Mouse (Mus musculus) hindlimb bud, embryonic 11.5 days (tissue): ENCODE measurements around the gene Tmem211.

Experiments
- DNase-seq: peaks from one replicate; pipeline ENCODE4 v3.0.0-alpha.2; 2012; ENCODE audit warnings: low read depth, low spot score; ENCODE audit errors: extremely low spot score

The Tmem211 gene

DNA sequence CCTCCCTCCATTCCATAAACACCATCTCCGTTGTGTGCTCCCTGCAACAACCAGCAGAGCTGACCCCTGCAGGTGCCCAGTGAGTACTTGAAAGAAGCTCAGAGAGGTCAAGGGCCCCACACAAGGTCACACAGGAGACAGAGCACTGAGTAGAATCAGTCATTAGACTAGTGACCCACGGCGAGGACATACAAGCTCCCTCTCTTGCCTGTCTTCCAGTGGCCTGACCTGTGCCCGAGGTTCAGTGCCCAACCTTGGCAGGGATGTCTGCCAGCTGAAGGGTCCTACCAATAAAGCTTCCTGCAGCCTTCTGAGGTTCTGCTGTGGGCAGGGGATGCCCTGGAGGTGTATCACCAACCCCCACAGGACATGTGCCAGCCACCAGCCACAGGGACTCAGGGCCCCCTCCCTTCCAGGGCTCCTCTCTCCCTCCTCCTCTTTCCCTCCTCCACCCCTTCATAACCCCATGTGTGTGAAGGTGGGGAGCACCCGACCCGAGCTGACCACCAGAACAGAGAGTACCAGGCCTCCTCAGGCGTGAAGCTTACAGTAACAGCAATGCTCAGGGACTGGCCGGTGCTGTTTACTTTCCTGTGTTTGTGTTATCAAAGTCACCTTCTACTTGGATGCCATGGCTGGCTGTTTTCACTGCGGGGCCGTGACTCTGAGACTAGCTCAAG lies 14.4 kb upstream of the Tmem211 start:
- DNase-seq, result no peak

DNA sequence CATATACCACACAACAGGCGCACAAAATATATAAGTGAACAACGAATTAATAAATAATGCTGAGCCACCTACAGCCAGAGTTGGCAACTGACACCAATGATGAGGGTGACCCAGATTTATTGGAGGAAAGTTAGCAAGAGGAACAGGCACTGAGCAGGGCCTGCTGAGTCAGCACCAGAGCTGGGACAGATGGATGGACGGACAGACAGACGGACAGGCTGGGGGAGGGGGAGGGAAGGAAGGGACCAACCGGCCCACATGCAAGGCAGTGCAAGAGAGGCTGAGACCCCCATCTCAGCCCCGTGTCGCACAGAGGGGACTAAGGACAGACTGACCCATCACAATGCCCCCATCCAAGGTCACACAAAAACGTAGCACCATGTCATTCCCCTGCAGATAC lies 12.7 kb upstream of the Tmem211 start:
- DNase-seq, result no peak

DNA sequence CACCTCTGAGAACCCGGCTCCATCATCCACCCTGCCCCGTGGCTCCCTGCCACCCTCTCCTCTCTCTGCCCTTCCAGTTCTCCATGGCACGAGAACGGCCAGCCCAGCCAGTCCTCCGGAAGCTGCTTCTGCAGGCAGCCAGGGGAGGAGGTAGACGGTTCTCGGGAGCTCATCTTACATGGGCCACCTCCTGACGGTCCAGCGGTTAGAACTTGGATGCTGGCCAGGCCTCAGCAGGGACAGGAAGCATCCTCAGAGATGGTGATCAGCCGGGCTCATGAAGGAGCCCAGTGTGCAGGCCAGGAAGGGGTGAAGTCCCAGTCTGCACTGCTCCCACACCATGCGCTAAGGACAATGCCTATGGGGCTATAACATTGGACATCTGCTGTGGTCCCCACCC lies 12.3 kb upstream of the Tmem211 start:
- no peak for DNase-seq

DNA sequence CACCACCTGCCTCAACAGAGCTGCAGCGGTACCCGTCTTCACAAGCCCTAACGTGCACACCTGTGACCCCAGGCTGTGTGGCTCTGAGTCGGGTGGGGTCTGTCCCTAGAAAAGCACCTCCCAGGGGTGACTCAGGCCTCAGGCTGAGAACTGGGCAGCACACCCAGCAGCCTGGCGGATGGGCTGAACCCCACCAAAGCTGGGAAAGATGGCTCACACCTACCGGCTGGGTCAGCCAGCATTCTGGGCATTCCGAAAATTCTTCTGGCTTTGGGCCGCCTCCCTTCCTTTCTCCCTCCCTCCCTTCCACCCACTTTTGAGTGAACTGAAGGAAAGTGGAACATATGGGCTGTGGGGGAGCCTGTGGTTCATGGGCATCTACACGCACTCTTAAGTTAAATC lies 11.1 kb upstream of the Tmem211 start:
- no peak for DNase-seq

- no peak for DNase-seq
Measured at GRCm38 (mm10) chr5:113216328-113216960, 10.3 kb upstream of the Tmem211 start.

DNA sequence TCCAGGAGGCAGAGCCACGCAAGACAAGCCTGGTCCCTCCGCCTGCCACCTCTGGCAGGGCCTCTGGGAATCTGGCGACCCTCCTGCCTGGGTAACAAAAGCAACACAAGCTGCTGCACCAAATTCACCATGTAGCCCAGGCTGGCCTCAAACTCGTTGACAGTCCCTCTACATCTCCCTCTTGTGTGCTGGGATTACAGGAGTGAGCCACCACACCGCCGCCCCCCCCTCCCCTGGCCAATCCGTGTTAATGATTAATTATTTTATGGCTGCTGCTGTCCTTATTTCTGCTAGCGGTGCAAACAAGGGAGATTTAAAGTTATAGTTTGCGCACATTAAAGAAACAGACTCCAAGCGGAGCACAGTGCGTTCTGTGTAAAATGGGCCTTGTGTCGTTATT lies 9.6 kb upstream of the Tmem211 start:
- DNase-seq, result no peak

GRCm38 (mm10) chr5:113218617-113219235 lies 8.0 kb upstream of the Tmem211 start:
- no peak for DNase-seq

- no peak for DNase-seq
Measured at GRCm38 (mm10) chr5:113219450-113219849, 7.3 kb upstream of the Tmem211 start.

DNA sequence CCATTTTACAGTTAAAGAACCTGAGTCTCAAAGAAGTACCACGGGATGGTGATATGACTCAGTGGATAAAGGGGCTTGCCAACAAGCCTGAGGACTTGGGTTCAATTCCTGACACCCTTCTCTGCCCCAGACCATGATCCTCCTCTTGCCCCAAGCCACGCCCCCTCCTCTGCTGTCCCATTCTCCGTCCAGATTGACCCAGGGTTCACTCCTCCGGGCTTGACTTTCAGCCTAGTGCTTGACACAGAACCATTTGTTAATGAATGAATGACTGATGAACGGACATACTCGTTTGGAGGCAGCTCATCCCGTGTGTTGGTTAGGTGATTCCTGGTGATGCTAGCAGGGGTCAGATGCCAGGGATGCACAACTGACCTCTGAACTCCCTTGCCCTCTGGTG lies 6.8 kb upstream of the Tmem211 start:
- no peak for DNase-seq

DNA sequence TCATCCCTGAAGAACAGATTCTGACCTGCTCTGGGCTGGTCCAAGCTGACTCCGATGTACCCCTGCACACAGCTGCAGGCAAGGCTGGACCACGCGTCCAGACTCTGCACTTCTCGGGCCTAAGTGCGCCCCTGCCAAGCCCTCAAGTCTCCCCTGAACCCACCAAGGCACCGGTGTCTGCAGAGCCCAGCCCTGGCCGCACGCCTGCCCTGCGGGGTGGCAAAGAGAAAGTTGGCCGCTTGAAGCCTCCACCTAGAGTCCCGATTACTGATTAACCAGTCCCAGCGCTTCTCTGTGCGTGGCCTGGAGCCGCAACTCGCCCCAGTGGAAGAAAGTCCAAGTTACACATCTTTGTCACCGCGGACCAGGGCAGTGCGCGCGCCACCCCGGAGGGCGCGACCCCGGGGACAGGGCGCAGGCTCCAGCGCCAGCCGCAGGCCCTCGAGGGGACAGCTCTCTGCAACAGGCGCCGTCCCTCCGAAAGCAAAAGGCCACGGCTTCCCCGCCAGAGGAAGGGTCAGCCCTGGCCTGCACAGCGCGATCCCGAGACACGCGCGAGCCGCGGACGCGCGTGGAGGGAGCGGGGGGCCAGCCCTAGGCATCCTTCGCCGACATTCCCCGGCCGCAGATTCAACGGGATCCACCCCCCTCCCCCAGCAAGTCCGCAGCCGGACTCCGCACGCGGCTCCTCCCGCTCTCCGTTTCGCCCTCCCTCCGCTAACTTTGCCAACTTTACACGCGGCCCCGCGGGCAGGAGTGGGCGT lies 6.1 kb upstream of the Tmem211 start:
- DNase-seq, result no peak

DNA sequence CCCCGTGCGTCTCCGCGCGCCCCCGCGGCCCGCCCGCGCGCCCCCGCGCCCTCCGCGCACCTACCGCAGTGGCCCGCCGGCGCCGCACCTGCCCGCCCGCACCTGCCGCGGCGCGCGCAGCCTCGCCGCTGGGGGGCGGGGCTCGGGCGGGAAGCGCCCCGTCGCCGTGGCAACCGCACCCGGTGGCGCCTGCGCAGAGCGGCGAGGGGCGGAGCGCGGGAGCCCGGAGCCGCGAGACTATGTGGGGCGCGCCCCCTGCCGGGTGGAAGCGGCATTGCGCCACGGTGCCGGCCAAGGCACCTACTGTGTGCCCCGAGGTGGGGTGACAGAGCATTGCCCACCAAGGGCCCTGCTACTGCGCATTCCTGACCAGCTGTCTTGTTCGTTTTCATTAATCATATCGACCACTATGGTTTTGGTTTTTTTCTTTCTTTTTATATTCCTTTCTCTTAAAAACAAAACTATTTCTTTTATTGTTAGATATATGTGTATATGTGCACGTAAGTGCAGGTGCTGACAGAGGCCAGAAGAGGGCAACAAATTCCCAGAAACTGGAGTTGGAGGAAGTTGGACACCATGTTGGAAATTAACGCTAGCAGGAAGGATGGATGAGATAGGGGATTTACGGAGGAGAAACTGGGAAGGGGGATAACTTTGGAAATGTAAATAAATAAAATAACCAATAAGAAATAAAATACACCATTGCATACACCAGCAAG lies 5.4 kb upstream of the Tmem211 start, which contains the start of gene 2900026A02Rik:
Gene 2900026A02Rik, minus strand, starts transcription at position 90 of the 719 bp plus-strand sequence.
- no peak for DNase-seq

- DNase-seq, result no peak
Measured at GRCm38 (mm10) chr5:113223888-113224287, 2.8 kb upstream of the Tmem211 start.

DNA sequence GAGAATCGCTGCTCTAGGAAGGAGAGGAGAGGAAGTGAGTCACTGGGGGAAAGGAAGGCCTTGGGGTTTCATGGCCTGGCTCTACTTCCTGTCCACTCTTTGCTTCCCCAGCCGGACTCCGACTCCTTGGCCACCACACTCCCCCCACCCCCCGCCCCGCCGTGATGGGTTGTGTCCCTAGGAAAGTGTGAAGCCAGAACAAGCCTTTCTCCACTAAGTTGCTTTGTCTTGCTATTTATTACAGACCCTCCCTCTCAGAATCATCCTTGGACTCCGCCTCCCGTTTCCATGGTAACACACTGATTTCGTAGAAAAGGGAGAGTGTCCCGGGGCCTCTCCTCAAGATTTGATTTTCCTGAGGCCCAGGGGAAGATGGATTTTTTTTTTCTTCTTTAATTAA lies 1.4 kb upstream of the Tmem211 start:
- no peak for DNase-seq

DNA sequence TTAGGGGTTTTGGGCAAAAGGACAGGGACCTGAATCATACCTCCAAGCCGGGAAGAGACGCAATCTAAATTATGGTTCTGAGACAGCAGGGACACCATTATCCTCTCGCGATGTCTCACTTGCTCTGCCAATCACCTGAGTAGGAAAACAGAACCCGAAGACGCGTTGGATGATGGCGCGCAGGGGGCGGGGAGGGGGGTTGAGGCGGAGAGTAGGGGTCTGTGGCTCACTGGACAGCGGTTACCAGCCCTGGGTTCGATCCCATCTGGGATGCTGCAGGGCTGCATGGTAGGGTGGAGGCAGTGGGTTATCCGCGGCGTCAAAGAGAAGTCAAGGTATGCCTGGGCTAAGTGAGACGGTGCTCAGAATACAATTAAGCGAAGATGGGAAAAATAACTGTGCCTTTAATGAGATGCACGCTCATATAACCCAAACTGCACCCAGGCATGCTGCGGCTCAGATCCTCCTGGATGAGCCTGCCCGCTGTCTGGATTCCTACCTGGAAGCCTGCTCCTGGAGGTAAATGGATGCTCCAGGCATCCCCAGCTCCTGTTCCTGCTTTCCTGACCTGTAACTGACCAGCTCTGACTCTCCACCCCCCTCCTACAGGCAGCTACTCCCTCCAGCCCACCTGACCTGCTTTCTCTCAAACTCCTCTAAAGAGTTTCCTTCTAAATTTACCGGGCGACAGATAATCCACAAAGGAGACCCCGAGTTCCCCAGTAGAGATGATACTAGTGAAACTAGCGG lies 848 bp upstream of the Tmem211 start:
- no peak for DNase-seq

- no peak for DNase-seq
Measured at GRCm38 (mm10) chr5:113230196-113230595, 3.5 kb downstream of the Tmem211 start.

DNA sequence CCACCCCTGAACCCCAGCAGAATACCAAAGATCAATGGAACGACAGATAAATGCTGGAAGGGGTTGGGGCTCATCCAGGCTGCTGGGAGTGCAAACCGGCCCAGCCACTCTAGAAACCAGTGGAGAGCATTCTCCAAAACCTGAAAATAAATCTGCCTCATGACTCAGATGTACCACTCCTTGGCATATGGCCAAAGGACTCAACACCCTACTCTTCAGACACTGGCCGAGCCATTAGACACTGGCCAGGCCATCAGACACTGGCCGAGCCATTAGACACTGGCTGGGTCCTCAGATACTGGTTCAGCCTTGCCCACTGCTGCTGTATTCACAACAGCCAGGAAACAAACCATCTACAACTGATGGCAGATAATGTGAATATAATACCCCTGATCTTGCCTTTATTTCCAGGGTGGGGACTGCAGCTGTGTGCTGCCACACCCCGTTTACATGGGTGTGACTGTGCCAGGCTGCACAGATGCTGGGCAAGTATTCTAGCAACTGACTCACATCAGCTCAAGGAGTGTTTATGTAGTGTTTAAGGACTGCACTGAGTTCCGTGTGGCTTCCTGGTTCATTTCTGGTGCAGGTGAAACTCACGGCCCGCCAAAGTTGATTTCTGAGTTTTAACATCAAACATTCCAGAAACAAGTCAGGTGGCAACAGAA lies 22.7 kb downstream of the Tmem211 start:
- DNase-seq, result no peak

- DNase-seq, result no peak
Measured at GRCm38 (mm10) chr5:113250806-113251205, 24.1 kb downstream of the Tmem211 start.

DNA sequence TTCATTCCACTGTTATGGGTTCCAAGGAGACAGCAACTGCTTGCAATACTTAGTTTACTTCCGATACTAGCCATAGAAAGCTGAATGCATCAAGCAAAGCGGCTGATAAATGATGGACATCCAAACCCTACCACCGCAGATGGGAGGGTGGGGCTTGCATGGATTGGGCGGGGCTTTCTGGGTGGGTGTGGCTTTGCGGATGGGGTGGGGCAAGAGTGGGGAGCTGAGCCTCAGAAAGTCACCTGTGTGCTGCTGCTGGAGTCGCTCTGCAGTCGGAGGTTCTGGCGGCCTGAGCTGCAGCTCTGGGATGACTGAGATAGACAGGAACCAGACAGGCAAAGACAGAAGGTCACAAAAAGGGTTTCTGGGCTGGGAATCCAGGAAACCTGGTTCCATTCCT lies 38.9 kb downstream of the Tmem211 start:
- no peak for DNase-seq

- DNase-seq, result no peak
Measured at GRCm38 (mm10) chr5:113268246-113268645, 41.5 kb downstream of the Tmem211 start.

DNA sequence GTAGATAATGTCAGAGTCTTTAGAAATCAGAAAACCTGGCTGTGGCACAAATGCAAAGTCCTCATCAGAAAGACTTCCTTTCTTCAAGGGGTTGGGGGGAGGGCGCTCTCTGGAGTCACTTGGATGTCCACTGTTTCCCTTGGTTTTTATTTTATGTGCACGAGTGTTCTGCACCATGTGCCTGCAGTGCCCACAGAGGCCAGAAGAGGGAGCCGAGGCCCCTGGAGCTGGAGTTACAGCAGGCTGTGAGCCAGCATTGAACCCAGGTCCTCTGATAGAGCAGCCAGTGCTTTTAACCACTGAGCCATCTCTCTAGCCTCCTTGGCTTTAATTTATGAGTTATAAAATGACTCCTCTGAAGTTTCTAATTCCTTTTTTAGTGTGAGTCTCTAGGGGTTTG lies 43.3 kb downstream of the Tmem211 start:
- no peak for DNase-seq
